Mouse (Mus musculus) bone marrow, adult 2 months (tissue): ENCODE results near the gene Ankrd33b.

Experiments
- CTCF ChIP-seq: fragments of 200-500 bp; IDR thresholded peaks from 2 replicates; pipeline ENCODE4 v1.5.1; 2011; ENCODE audit warnings: low read length, control low read depth; ENCODE audit not compliant: control insufficient read depth, insufficient read depth
- POLR2A ChIP-seq: fragments of 200-500 bp; IDR thresholded peaks from 2 replicates; pipeline ENCODE4 v1.6.1; 2011; ENCODE audit warnings: low read depth, mild to moderate bottlenecking, control low read depth, low read length, borderline replicate concordance; ENCODE audit not compliant: control insufficient read depth

GRCm38 (mm10) chr15:31334829-31335228 lies 32.7 kb downstream of the Ankrd33b start:
- TF ChIP-seq CTCF (no peak), POLR2A (no peak)
